Mouse (Mus musculus): ENCODE measurements at regions not wholly inside any gene's neighbourhood (a gene's known extent, or its start where the extent isn't known, plus 50 kb on each side); places are given as distances from the start of the nearest gene placed in this dataset.

DNA sequence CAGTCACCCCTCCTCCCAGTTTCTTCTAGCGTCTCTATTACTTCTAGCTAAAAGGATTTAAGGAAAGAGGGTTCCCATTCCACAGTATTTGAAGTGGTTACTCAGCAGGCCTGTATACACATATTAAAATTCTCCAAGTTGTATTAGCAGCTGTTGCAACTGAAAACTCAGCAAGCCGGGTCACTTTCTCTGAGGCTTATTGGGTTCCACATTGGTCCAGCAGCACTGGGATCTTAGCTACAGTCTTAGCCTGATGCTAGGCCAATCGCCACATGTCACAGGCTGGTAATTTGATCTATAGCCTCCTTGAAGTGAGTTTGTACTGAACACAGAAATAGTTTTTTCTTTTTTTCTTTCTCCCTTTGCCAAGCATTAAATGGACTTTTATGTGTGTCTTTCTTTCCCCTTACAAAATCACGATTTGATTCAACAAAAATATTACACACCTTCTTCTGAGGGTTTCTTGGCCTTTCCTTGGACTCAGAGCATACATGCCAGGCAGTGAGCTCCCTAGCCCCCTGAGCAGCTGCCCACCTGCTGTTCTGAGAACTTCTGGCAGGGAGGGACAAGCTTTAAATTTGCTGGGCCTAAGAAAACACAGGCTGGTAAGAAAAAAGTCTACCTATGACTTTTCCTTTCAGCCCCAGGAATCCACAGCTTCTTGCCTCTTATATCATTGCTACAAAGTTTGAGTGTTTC is 297.3 kb downstream of the Kcnrg start:
- CTCF ChIA-PET, result interaction anchor here in 1 of 4 experiments (0.7 kb wide), 1 partner anchor 1146 kb away, joined by 3 read pairs; no protein-coding TSS in a partner anchor
- POLR2A ChIA-PET, result no interaction called here

DNA sequence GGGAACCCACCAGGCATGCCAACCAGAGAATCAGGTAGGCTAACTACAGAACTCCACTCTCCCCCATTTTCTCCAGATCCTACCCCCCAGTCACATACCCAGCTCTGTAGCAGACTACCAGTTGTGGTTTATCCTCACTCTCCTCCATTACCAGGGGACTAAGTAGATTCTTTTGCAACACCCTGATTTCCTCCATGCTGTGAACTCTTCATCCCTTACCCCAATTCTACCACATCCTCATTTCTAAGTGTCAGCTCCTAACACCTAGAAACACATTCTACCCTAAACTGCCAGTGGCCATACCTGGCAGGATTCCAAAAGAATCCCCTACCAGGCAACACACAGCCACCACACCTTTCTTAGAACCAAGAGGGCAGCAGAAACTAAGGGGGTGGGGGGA is 310.9 kb downstream of the Kcnrg start:
- ChIA-PET CTCF (no interaction called here), POLR2A (no interaction called here)

DNA sequence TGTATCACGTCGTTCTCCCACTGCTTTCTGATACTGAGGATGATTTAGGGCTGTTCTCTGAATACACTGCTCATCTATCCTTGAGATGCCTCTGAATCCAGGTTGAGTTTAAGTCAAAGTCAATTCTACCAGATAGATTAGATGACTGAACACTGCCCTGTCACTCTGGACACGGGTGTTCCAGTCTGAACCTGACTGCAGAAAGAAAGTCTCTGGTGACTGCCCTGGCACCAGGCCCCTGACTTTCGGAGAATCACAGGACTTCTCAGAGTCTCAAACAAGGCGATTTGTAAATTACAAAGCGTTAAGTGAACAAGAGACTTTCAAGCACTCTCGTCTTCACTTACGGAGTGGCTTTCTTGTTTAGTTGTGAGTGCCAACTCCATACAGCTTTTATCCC is 324.6 kb downstream of the Kcnrg start:
- ChIA-PET POLR2A (interaction anchor here in 2 of 4 experiments (0.7 to 0.8 kb wide), 2 partner anchors 94 to 913 kb away, joined by 3 to 13 read pairs; no protein-coding TSS in a partner anchor), CTCF (no interaction called here)

DNA sequence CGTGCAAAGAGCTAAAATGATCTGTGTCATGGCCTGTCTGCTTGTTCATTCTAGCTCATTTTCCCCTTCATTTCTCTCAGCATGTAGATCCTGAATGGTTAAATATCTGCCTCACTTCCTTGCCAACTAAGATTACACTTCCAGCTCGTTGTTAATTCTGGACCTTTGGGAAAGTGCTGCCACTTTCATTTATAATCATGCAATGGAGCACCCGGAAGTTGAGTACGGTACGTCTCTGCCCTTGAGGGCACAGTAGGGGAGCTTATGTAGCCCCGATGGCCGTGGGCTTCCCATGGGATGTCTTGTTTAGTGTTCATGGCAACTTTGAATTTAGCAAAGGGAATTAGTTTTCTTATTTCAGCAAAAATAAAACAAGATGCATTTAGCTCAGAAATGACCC is 334.4 kb downstream of the Kcnrg start:
- CTCF ChIA-PET, result interaction anchor here in 1 of 4 experiments (0.6 kb wide), 1 partner anchor 603 kb away, joined by 3 read pairs; no protein-coding TSS in a partner anchor
- POLR2A ChIA-PET, result interaction anchor here in 1 of 4 experiments (1.2 kb wide), 1 partner anchor 344 kb away, joined by 3 read pairs; the partner anchor contains the start of gene Trim13

DNA sequence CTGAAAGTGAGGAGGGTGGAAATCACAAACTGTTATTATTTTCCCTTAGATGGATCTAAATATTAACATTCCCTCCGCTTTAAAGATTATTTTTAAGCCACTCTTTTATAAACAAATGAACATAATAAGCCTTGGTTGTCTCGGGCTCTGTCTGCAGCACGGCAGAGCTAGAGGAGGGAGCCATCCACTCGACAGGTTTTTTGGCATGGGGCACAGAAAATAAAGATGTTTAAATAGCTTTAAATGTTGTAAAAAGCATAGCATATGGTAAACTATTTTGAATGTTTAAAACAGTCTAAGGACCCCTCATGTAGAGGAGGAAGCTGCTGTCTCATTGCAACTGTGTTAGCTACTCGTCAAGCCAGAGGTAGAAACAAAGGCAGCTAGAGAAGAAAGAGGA is 338.4 kb downstream of the Kcnrg start:
- CTCF ChIA-PET, result interaction anchor here in 1 of 4 experiments (0.7 kb wide), 1 partner anchor 125 kb away, joined by 7 read pairs; no protein-coding TSS in a partner anchor
- POLR2A ChIA-PET, result no interaction called here

DNA sequence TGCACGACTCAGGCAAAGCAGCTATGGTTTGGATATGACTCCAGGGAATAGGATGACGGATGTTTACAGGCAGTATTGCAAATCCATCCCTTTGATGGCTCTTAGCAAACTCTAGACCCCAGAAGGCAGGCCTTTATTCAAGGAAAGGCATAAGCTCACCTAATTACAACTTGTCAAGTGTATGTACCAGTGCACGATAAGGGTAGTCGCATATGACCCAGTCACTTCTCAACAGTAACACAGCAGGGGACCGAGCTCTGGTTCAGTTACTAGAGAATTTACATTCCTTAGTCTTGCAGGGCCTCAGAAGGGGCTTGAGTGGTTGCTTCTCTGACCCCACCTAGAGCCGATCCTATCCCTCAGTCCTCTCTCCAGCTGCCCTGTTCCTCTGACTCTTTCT is 342.2 kb downstream of the Kcnrg start:
- CTCF ChIA-PET, result interaction anchor here in 2 of 4 experiments (0.7 to 0.9 kb wide), 2 partner anchors 632 to 1409 kb away, joined by 3 to 4 read pairs; no protein-coding TSS in a partner anchor
- POLR2A ChIA-PET, result no interaction called here

DNA sequence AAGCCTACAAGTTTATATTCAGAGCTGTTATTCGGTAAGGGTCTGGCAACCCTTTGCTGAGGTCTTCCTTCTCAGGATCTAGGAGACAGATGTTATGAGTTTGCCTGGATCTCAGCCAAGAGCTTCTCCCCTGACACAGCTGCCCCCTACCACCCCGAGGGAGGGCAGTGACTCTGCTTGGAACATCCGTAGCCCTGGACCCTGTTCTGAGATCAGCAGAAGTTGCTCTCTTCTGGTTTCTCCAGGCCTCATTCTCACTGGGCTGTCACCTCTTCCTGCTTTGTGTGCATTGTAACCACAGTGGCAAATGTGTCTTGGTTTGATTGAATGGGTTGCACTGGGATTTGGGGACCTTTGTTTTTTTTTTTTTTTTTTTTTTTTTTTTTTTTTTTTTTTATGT is 342.4 kb upstream of the Rnaseh2b start:
- ChIA-PET CTCF (no interaction called here), POLR2A (no interaction called here)

DNA sequence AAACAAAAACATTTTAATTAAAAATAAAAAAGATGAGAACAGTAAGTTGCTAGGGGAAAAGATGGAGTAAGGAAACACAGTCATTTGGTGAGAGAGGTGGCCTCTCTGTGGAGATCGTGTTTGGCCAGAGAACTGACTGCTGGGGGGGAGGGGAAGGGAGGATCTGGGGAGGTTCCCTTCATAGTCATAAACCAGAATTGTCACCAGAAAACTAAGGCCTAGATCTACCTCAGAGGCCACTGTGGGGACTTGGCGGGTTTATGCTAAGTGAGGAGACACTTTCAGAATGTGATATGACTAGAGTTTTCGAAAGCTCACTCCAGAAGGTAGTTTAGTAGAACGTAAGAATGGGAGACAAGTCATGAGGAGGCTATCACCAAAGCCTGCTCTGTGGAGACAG is 339.4 kb upstream of the Rnaseh2b start:
- CTCF ChIA-PET, result no interaction called here
- POLR2A ChIA-PET, result no interaction called here

DNA sequence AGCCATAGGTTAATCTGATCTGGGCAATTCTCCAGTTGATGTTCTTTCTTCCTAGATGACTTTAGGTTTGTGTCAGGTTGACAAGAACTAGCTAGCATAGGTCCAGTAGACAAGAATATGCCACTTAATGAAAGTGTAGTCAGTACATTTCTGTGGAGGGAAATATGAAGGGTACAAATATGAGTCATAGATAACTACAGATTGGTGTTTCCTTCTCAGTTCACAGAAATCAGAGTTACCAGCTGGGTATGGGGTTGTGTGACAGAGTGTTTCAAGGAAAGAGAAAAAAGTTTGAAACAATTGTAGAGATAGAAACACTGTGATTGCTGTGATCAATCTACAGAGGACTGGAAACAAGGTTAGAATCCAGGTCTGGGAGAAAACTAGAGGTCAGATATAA is 337.0 kb upstream of the Rnaseh2b start:
- ChIA-PET CTCF (no interaction called here), POLR2A (no interaction called here)

DNA sequence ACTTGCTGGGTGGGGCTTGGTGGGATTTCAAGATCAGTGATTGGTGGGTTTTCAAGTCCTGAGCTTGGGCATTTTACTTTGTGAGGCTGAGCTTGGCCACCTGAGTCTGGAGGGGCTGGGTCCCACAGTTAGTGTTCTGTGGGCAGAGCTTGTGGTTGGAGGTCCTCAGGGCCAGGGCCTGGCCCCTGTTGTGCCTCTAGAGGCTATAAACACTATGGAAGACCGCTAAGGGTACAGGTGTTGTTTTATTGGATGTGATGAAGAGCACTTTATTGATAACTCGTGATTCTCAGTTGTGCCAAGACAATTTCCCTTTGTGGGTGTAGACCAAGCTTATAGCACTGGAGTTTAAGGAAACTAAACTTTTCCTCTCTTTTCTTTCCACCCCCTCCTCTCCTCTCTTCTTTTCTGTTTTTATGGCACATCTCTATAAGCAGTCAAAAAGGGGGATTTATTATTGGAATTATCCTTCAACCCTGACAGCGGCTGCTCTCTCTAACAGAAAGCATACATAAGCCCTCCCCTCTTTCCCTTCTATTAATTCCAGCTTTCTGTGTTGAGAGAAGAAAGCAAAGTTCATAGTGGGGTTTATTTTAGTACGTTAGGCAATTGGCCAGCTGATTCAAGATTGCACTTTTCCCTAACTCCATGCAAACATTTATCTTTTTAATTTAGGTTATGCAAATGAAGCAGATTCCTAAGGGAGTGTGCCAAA is 332.0 kb upstream of the Rnaseh2b start:
- ChIA-PET POLR2A (interaction anchor here in 2 of 4 experiments (0.6 to 1.1 kb wide), 3 partner anchors 9 to 362 kb away, joined by 3 to 12 read pairs (median 5); partner anchors contain the start of gene Trim13 (in 1 of the 2)), CTCF (interaction anchor here in 1 of 4 experiments (1.1 kb wide), 1 partner anchor 532 kb away, joined by 3 read pairs; no protein-coding TSS in a partner anchor)

DNA sequence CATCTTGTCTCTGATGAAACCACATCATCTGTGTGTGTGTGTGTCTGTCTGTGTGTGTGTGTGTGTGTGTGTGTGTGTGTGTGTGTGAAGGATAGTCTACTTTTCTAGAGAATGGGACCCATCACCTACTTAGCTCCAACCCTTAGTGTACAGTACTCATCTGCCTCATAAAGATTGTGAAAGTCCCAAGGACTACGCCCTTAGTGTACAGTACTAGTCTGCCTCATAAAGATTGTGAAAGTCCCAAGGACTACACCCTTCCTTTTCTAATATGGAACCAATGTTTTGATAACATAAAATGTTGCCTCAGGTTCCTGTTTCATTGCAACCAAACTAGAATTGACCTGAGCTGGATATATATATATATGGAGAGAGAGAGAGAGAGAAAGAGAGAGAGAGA is 323.9 kb upstream of the Rnaseh2b start:
- POLR2A ChIA-PET, result interaction anchor here in 1 of 4 experiments (0.6 to 0.7 kb wide), 2 partner anchors 56 to 72 kb away, joined by 3 to 4 read pairs; no protein-coding TSS in a partner anchor

DNA sequence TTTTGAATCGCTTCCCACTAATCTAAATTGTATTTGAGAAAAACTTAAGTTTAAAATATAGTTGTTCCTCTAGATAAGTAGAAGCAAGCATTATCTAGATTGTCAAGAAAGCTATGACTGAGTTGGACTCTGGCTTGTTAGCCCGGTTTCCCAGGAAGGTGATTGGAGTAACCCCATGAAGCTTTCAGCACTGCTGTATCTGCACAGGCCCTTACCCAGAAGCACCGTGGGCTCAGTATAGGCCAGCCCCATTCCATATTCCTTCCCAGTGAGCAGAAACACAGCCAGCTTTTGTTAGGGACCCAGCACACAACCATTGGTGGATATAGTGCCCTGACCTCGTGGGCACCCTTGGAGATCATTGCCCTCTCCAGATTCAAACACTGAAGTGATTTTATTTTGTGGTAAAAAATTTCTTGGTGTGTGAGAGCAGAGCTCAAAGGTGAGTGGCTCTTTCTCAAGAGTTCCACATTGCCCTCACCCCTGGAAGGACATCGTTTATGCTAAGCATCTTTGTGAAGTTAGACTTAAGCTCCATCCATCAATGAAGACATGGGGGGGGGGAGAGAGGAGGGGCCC is 323.3 kb upstream of the Rnaseh2b start:
- ChIA-PET POLR2A (interaction anchor here in 3 of 4 experiments (0.5 to 0.7 kb wide), 5 partner anchors 9 to 903 kb away, joined by 3 to 6 read pairs (median 4); no protein-coding TSS in a partner anchor), CTCF (no interaction called here)

More for the DNA sequence above, 323.9 kb upstream of the Rnaseh2b start:
- CTCF ChIA-PET, result interaction anchor here in 2 of 4 experiments (0.6 kb wide), 3 partner anchors 332 to 1465 kb away, joined by 3 read pairs; no protein-coding TSS in a partner anchor

DNA sequence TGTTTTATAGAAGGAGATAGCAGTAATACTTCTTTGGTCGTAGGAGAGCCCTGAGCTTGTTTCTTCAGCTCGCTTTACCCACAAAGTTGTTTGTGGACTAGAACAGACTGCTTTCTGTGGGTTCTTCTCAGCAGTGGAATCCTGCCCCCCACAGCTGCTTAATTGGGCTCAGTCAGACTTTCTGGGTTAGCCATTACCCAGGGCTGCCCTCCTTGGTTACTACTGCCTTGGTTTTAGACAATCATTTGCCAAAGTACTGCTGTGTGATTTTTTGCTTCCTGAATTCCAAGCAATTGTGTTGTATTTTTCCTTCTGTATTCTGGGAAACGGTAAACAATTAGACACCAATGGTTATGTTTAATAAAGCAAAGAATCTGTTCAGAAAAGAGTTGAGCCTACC is 321.8 kb upstream of the Rnaseh2b start:
- ChIA-PET CTCF (interaction anchor here in 1 of 4 experiments (0.6 kb wide), 1 partner anchor 399 kb away, joined by 4 read pairs; no protein-coding TSS in a partner anchor), POLR2A (no interaction called here)

DNA sequence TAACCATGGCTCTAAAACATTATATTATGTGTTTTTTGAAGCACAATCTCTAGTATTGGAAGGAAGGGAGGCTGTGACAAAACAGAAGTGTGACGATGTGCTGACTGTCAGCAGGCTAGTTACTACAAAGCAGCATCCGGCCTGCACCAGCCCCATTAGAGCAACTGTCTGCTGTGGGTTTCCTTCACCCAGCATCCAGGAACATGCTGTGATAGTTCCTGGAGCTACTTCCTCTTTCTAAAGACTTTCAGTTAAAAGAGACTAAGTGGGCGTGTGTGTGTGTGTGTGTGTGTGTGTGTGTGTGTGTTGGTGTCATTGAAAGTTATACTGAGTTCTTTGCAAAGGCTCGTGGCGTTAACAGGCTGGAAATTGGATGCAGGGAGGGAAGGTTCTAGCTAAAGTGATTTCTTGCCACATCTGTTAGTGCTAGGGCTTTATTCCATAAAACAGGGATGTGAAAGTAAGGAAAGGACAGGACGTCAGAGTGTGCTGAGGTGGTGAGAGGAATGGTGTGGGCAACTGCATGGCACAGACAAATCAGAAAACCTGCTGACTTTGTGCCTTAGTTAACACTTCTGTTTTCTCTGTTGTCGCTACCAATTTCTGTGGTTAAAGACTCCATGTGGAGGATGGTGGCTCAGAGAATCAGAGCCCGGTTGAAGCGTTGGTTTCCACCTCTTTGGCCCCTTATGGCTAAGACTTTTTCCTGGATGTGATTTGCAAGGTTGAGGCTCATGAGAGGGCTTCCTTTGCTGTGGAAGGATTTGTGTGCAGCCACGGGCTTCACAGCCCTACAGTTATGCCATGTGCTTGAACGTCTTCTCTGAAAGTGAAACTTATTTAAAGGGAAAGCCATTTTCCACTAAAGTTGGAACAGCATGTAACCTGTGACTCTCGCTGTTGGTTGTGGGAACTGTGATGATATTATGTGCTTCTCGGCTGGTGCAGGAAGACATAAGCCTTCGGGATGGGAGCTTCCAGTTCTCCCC is 321.0 kb upstream of the Rnaseh2b start:
- ChIA-PET POLR2A (interaction anchor here in 1 of 4 experiments (0.6 kb wide), 1 partner anchor 115 kb away, joined by 3 read pairs; no protein-coding TSS in a partner anchor), CTCF (interaction anchor here in 2 of 4 experiments (0.6 to 0.9 kb wide), 3 partner anchors 37 to 400 kb away, joined by 3 to 4 read pairs (median 4); no protein-coding TSS in a partner anchor)

DNA sequence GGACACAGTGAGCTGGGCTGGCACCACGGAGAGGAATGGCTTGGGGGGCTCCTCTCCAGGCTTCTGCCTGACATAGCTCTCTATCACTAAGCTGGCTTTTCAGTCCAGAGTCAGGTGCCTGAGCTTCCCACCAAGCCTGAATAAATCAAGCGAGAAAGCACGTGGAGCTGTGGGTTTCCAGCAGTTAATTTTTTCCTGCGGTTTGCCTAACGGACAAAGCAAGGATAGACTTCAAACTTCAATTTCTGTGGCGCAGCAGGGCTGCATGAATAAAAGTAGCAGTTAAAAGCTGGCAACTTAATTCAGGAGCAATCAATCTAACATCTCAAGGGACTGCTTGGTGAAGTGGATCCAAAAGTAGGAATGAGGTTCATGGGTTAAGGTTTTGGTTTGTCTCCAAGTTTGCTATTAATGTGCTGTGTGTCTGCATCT is 317.1 kb upstream of the Rnaseh2b start:
- CTCF ChIA-PET, result no interaction called here
- POLR2A ChIA-PET, result interaction anchor here in 1 of 4 experiments (0.7 kb wide), 3 partner anchors 15 to 280 kb away, joined by 3 to 12 read pairs (median 3); no protein-coding TSS in a partner anchor

DNA sequence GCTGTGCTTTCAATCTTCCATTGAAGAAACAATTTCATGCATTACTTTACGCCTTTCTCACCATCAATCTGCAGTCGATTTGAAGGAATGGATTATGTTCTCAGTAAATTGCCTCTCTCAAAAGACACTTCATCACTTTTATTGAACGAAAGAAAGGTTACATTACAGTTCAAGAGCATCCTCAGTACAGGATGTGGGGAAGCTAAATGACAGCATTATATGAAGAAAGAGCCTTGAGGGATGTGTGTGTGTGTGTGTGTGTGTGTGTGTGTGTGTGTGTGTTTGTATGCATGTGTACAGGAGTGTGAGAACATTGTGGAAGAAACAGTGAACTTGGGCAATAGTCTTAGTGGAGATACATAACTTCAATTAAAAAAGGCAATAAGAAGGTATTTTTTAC is 311.8 kb upstream of the Rnaseh2b start:
- ChIA-PET CTCF (no interaction called here), POLR2A (no interaction called here)

DNA sequence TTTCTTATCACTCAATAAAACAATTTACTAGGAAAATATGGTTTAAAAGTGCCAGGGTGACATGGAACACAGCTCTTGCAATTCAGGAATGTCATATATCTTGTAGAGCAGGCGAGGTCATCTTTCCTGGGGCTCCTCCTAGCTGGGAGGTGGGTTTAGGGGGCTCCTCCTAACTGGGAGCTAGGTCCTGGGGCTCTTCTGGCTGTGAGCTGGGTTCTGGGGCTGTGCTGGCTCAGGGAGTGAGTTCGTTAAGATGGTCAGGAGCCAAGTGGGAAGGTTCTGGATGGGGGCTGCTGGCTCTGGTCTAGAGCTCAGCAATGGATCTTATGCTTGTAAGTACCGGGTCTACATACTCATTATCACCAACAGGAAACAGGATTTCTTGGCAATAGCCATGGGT is 306.8 kb upstream of the Rnaseh2b start:
- ChIA-PET CTCF (no interaction called here), POLR2A (no interaction called here)

DNA sequence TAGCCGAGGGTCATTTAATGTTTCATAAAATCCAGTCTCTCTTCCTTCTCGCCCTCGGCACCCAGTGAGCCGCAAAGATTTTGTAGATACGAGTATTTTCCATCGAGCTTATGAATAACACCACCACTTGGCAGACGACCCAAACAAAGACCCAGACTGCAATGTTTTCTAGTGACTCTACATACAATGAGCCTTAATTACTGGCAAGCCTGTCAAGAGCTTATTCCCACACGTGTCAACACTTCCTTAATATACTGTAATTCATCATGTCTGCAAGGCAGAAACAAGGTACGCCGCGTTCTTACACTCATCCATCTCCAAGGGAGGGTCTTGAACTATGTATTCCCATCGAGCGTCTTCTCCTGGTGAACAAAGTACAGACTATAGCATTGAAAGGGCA is 306.2 kb upstream of the Rnaseh2b start:
- ChIA-PET POLR2A (no interaction called here), CTCF (no interaction called here)

DNA sequence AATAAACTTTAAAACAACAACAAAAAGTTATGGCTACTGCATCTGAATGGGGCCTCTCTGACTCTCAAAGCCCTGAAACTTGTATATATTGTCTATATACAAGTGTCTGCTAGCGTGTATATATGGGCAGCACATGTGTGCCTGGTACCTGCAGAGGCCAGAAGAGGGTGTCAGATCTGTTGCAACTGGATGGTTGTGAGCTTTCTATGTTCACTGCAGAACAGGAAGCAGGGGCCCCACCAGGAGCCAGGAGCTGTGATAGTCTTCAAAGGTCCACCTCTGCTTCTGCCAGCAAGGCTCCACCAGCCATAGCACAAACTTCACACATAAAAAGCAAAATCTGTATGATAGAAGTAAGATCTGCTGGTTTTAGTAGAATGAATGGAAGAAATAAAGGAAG is 297.1 kb upstream of the Rnaseh2b start:
- ChIA-PET POLR2A (no interaction called here), CTCF (no interaction called here)
